Mouse (Mus musculus) gastrocnemius, postnatal 4 days (tissue): Measurements from ENCODE around the gene Spc24. TPM values are rescaled to one million over a fixed set of nuclear protein-coding genes. Genes with fewer than 3 reads are reported as not detected.

Experiments used
- DNase-seq, 2 experiments: peaks; one replicate each; pipeline ENCODE4 v3.0.0; 2021 to 2022; ENCODE audit warnings: low spot score in 2 of 2, mixed read lengths in 2 of 2
- microRNA-seq: library from miRNA; unstranded; fragments of <30 nt; microRNA quantifications from one replicate; pipeline ENCODE4 v1.2.0, GENCODE M21; 2021
- total RNA-seq, 2 experiments: library from RNA; stranded (reverse); gene quantifications; 2 replicates each; pipeline ENCODE4 v1.2.3; 2021

The Spc24 gene
- total RNA-seq, 2 experiments from 2014 or later = 10.8 to 14.2 TPM

DNA sequence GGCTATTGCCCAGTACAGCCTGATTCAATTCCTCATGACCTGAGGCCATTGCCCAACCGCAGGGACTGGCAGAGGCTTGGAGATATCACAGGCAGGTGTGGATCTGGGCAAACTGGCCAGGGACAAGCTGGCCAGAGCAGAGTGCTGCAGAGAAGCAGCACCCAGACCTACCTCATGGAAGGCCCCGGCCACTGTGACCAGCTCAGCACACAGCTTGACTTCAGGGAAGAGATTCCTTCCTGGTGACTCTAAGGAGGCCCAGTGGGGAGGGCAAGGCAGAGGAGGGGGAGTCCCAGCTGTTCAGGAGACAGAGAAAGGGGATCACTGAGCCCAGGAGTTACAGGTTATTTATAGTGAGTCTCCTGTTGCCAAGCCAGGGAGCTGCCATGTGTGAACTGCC, 39.1 kb downstream of the Spc24 start:
- DNase-seq = no peak

DNA sequence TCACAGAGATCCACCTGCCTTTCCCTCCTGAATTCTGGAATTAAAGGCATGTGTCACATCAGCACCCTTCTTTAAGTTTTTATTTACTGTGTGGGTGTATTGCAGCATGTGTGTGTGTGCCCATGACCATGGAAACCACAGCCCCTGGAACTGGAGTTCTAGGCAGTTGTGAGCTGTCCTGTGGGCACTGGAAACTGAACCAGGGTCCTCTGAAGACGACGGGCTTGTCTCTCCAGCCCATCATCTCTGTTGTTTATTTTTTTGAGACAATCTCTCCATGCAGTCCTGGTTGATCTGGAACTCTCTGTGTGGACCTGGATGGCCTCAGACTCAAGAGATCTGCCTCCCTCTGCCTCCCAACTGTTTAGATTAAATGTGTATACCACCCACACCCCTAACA, 43.1 kb downstream of the Spc24 start:
- DNase-seq = no peak

DNA sequence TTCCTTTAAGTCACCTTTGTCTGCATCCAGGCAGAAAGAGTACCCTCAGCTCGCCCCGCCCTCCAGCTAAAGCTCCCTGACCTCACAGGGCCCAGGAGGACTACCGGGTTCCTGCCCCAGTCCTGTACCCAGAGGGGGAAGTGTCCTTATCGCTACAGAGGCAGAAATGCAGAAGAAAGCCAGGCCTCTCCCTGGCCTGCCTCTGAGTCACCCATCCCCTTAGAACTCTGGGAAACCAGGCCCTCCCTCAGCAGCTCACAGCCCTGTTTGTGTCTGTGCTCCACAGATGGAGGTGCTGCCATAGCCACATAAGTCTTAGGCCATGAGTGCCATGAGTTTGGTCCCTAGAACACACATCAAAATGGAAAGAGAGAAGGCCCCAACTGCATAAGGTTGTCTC, 44.8 kb downstream of the Spc24 start:
- DNase-seq = no peak

DNA sequence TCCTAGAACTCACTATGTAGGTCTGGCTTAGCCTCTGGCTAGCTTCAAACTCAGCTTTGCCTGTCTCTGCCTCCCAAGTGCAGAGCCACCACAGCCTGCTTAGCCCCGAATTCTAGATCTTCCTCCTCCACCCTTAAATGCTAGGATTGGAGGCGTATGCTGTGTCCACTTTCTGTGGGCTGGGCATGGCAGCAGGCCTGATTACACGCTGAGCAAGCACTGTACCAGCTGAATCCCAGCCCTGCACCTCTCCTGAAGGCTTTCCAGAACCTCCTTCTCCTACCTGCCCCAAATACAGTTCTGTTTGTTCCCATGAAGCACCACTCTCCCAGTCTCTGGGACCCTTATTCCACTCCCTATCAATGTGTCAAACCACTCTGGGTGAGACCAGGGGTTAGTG, 50.8 kb downstream of the Spc24 start:
- no peak for DNase-seq

DNA sequence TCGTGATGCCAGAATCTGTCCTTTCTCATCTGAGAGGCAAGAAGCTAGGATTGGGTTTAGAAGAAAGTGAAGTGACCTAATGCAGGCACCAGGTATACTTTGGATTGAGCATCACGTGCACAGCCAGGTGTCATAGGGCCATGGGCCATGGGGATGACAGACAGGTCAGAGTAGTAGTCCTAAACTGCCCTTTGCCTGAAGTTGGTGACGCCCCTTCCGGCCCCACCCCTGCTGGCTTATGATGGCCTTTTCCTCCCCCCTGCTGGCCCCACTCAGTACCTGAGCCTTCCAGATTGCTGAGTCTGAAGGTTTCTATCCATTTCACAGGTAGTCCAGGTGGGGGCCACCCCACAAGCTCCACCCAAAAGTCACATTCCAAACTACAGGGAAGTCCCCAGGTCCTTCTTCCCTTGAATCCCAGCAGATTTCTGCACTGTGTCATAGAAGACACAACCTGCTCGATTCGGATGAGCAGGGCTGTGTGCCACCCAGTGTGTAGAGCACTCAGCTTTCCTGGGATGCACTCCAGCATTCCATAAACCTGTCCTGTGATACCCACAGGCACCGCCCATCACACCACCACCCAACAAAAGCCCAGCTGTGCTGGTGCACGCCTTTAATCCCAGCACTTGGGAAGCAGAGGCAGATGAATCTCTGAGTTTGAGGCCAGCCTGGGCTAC, 53.4 kb downstream of the Spc24 start:
- no peak for DNase-seq

DNA sequence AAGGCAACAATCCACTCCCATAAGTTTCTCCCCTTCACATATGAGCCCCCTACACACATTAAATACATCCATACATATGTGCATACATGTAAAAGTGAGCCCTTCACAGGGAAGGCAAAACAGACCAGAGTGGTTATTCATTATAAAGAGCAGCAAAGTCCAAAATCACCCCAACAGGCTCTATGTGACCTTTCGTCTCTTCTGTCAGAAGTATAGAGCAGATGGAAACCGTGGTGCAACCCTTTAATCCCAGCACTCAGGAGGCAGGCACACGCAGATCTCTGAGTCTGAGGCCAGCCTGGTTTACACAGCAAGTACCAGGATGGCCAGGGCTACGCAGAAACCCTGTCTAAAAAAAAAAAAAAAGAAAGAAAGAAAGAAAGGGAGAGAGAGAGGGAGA, 54.0 kb downstream of the Spc24 start:
- no peak for DNase-seq

Small RNA genes within 50 kb of the gene (microRNA-seq; reads per million reads assigned to microRNA genes)
- gene Mir7083 = 4.0 reads per million, percentile 15 among the genes with 10 or more reads in this experiment

Other genes with a start within 250 kb of the Spc24 start
- gene AB124611, start 234.1 kb downstream of the Spc24 start, total RNA-seq = 1 to 10 TPM; 1.9 to 2.0 TPM
- 10 to 100 TPM; 81.9 to 91.2 TPM for gene Carm1, start 213.4 kb downstream of the Spc24 start, total RNA-seq
- 10 to 100 TPM; 46.6 to 51.3 TPM for gene Timm29, start 167.6 kb downstream of the Spc24 start, total RNA-seq
- 1 to 10 TPM; 5.3 to 6.1 TPM for gene Yipf2, start 167.5 kb downstream of the Spc24 start, total RNA-seq
- gene Smarca4, start 144.1 kb downstream of the Spc24 start, total RNA-seq = 10 to 100 TPM; 65.7 to 66.7 TPM
- 10 to 100 TPM; 25.6 to 37.2 TPM for gene Ldlr, start 36.8 kb downstream of the Spc24 start, total RNA-seq
- gene Kank2, start 38.4 kb upstream of the Spc24 start, total RNA-seq = 10 to 100 TPM; 48.1 to 49.1 TPM
- gene Angptl8, start 75.2 kb upstream of the Spc24 start, total RNA-seq = under 1 TPM in 1 of 2 experiments, not detected in 1; 0.54 TPM
- 10 to 100 TPM; 34.3 to 44.5 TPM for gene Dock6, start 92.3 kb upstream of the Spc24 start, total RNA-seq
- gene Rab3d, start 157.9 kb upstream of the Spc24 start, total RNA-seq = 10 to 100 TPM; 12.6 to 16.1 TPM
- gene Ccdc159, start 167.2 kb upstream of the Spc24 start, total RNA-seq = 1 to 10 TPM in 1 of 2 experiments, under 1 TPM in 1; 0.98 to 1.3 TPM
- gene Tmem205, start 167.3 kb upstream of the Spc24 start, total RNA-seq = 10 to 100 TPM; 18.9 to 21.4 TPM
- gene Plppr2, start 176.7 kb upstream of the Spc24 start, total RNA-seq = 1 to 10 TPM; 4.4 to 4.8 TPM
- 1 to 10 TPM; 5.2 to 6.3 TPM for gene Swsap1, start 195.5 kb upstream of the Spc24 start, total RNA-seq
- gene Epor, start 203.2 kb upstream of the Spc24 start, total RNA-seq = 1 to 10 TPM; 6.5 to 7.5 TPM
- under 1 TPM; 0.21 to 0.22 TPM for gene Rgl3, start 229.1 kb upstream of the Spc24 start, total RNA-seq
- under 1 TPM in 1 of 2 experiments, not detected in 1; 0.23 TPM for gene Ccdc151, start 242.3 kb upstream of the Spc24 start, total RNA-seq
- 10 to 100 TPM; 61.4 to 66.1 TPM for gene Prkcsh, start 242.5 kb upstream of the Spc24 start, total RNA-seq